Mouse (Mus musculus): Measurements from ENCODE around the gene Klhl32. TPM values are rescaled to one million over a fixed set of nuclear protein-coding genes. Genes with fewer than 3 reads are reported as not detected.

Klhl32 gene
- polyA plus RNA-seq, 1 experiment, result not detected

DNA sequence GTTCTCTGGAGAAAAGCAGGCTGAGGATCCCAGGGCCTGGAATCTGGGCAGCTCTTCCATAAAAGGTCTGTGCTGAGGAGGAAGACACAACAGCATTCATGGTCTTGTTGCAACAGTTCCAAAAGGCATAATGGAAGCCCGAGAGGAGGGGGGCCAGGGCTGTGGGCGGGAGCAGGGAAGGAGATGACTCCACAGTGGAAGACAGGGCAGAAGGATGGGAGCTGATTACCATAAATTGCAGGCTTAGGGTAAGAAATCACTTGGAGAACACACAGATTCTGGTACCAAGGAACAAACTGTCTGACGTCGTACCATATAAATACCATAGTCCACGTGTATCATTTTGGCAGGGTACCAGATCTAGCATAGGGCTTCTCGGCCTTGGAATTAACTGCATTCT lies 51.9 kb downstream of the Klhl32 start:
- H3K4me1 ChIP-seq (ENCODE audit: control insufficient read depth, insufficient read depth, low read length), result peaks cover 13% of the 10 kb centered on the region
- TF ChIP-seq POLR2A (IDR thresholded peaks at IDR 0.05; ENCODE audit: insufficient read depth, low read depth, low read length) (no peak), CTCF (IDR thresholded peaks at IDR 0.05; ENCODE audit: insufficient read depth, low read depth, low read length) (no peak)
- 25% methylated on average over 6 of the region's 6 CpGs for WGBS

DNA sequence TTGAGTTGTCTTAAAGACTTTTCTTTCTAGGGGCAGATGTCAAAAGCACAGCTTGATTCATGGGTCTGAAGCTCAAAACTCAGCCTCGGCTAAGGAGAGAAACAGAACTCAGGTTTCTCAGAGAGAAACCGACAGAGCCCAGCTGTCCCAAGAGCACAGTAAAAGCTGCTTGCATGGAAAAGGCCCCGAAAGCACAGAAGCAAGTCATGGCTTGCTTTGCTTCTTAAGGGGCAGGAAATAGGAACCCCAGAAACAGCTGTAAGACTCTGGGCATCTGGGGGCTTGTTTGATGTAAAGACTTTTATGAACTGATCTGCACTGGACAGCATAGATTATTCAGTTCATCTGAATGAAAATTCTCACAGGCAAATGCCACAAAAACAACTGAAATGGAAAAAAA lies 53.1 kb downstream of the Klhl32 start:
- TF ChIP-seq CTCF (IDR thresholded peaks at IDR 0.05; ENCODE audit: insufficient read depth, low read depth, low read length) (no peak), POLR2A (IDR thresholded peaks at IDR 0.05; ENCODE audit: insufficient read depth, low read depth, low read length) (no peak)
- H3K4me1 ChIP-seq (ENCODE audit: control insufficient read depth, insufficient read depth, low read length), result peaks cover 13% of the 10 kb centered on the region
- H3K27ac ChIP-seq (ENCODE audit: insufficient read depth, low read depth, low read length), result no peak overlapping the region
- H3K4me3 ChIP-seq (ENCODE audit: insufficient read depth, low read depth, low read length), result no peak overlapping the region
- WGBS, result 81% methylated on average over 3 of the region's 3 CpGs

More for the DNA sequence above, 51.9 kb downstream of the Klhl32 start:
- no peak overlapping the region for H3K4me3 ChIP-seq (ENCODE audit: insufficient read depth, low read depth, low read length)
- peak overlapping the region; percentile 68; the same call in 1 of the 2 replicates for H3K27ac ChIP-seq (ENCODE audit: insufficient read depth, low read depth, low read length)

DNA sequence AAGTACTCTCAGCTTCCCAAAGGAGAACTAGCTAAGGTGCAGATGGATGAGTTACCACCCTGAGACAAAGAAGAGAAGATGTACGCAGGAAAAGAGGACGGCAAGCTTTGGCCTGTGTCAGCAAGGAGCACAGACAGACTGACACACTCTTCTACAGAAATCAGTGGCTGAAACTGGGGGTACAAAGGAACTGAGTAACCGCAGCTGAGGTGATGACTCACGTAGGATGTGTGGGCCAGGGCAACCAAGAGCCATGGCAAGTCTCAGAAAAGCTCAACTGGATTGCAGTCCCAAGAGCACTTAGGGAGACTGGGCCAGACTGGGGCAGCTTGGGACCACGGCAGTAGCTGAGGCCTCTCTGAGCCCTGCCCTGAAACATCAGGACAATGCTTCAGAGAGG lies 53.6 kb downstream of the Klhl32 start:
- 75% methylated on average over 5 of the region's 5 CpGs for WGBS
- Histone ChIP-seq H3K4me1 (ENCODE audit: control insufficient read depth, insufficient read depth, low read length) (peaks cover 18% of the 10 kb centered on the region), H3K27ac (ENCODE audit: insufficient read depth, low read depth, low read length) (no peak overlapping the region), H3K4me3 (ENCODE audit: insufficient read depth, low read depth, low read length) (no peak overlapping the region)
- TF ChIP-seq POLR2A (IDR thresholded peaks at IDR 0.05; ENCODE audit: insufficient read depth, low read depth, low read length), result no peak
- no peak for TF ChIP-seq CTCF (IDR thresholded peaks at IDR 0.05; ENCODE audit: insufficient read depth, low read depth, low read length)

DNA sequence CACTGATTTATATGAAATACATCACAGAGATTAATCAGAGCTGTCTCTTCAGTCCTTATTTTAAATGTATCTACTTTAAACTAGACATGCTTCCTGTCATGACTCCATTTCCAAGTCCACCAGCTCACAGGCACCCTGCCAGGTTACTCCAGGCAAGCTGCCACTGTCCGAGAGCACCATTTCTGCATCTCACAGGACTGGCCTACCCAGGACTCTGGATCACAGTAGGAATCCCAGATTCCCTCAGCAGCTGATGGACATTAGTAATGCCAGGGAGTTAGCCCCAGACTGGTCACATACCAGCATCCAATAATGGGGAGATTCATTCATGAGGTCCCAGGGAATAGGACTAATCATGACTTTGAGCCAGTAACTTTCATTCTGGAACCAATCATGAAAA lies 54.7 kb downstream of the Klhl32 start:
- no peak for TF ChIP-seq CTCF (IDR thresholded peaks at IDR 0.05; ENCODE audit: insufficient read depth, low read depth, low read length)
- no peak for TF ChIP-seq POLR2A (IDR thresholded peaks at IDR 0.05; ENCODE audit: insufficient read depth, low read depth, low read length)
- Histone ChIP-seq H3K27ac (ENCODE audit: insufficient read depth, low read depth, low read length) (no peak overlapping the region), H3K4me1 (ENCODE audit: control insufficient read depth, insufficient read depth, low read length) (peaks cover 18% of the 10 kb centered on the region), H3K4me3 (ENCODE audit: insufficient read depth, low read depth, low read length) (no peak overlapping the region)
- WGBS, result 78% methylated on average over 1 of the region's 1 CpGs

DNA sequence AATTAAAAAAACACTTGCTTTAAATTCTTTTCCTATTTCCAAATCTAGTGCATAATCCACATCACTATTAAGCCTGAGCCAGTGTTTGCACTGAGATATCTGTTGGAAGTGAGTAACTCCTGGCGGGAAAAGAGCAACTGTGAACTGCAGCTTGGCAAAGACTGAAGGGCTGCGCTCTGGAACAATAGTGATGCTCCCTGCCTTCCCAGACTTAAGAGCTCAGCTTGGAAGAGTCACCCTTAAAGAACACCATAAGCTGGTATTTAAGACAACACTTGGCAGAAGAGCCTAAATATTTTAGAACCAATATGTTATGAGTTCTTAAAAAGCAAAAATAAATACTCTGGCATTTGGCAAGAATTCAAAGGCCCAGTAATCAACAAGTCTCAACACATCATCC lies 55.7 kb downstream of the Klhl32 start:
- Histone ChIP-seq H3K4me1 (ENCODE audit: control insufficient read depth, insufficient read depth, low read length) (peaks cover 18% of the 10 kb centered on the region), H3K4me3 (ENCODE audit: insufficient read depth, low read depth, low read length) (no peak overlapping the region), H3K27ac (ENCODE audit: insufficient read depth, low read depth, low read length) (no peak overlapping the region)
- TF ChIP-seq CTCF (IDR thresholded peaks at IDR 0.05; ENCODE audit: insufficient read depth, low read depth, low read length) (no peak), POLR2A (IDR thresholded peaks at IDR 0.05; ENCODE audit: insufficient read depth, low read depth, low read length) (no peak)
- 77% methylated on average over 2 of the region's 2 CpGs for WGBS

DNA sequence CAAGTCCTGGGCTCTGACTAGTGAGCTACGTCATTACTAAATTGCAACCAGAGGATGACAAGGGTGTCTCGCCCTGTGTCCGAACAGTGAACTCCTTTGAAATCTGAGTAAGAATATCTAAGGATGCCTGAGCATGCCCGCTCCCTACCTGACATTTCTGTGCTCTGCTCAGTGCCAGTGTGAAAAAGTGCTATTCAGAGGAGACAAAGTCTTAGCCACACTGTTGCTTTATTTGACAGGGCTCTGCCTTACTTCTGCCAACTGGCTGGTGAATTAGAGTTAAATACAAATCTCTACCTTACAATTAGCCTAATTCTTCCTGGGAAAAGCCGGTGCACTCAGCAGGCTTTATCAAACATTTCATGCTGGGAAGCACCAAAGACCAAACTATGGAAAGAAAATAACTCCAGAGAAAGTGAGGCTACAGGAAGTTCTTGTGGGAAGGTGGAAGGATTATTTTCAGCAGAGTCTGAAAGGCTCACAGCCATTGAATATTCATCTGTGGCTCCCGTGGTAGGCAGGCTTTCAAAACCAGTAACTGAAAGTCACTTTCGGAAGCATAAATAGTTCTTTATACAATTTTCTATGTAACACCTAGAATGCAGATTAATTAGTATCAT lies 57.1 kb downstream of the Klhl32 start:
- Histone ChIP-seq H3K27ac (ENCODE audit: insufficient read depth, low read depth, low read length) (no peak overlapping the region), H3K4me3 (ENCODE audit: insufficient read depth, low read depth, low read length) (no peak overlapping the region), H3K4me1 (ENCODE audit: control insufficient read depth, insufficient read depth, low read length) (peaks cover 13% of the 10 kb centered on the region)
- 23% methylated on average over 7 of the region's 7 CpGs for WGBS
- TF ChIP-seq POLR2A (IDR thresholded peaks at IDR 0.05; ENCODE audit: insufficient read depth, low read depth, low read length) (no peak), CTCF (IDR thresholded peaks at IDR 0.05; ENCODE audit: insufficient read depth, low read depth, low read length) (no peak)

DNA sequence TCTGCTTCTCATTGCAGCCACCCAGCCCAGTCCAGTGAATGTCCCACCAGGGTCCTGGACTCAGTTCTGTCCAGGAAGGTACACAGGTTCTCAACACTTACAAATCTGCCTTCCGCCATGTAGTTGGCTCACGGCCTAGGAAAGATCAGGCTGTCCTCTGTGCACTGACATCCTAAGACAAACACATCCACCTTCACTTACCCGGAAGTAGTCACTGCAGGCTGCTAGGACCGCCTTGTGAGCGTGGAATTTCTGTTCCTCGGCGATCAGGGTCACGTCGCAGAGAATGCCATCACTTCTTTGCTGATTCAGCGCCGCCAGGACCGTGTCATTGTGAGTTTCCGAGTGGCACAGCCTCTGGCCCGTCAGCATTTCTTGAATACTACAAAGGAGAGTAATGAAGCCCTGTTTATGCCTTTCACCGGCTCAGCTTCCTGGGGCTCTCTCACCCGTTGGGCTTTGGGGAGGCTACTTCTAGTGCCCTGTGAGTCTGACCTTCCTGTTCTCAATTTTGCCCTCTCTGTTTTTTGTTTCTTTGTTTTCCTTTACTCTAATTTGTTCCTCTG lies 58.4 kb downstream of the Klhl32 start:
- WGBS, result 63% methylated on average over 16 of the region's 16 CpGs
- no peak for TF ChIP-seq CTCF (IDR thresholded peaks at IDR 0.05; ENCODE audit: insufficient read depth, low read depth, low read length)
- TF ChIP-seq POLR2A (IDR thresholded peaks at IDR 0.05; ENCODE audit: insufficient read depth, low read depth, low read length), result no peak
- Histone ChIP-seq H3K4me3 (ENCODE audit: insufficient read depth, low read depth, low read length) (no peak overlapping the region), H3K27ac (ENCODE audit: insufficient read depth, low read depth, low read length) (no peak overlapping the region), H3K4me1 (ENCODE audit: control insufficient read depth, insufficient read depth, low read length) (peaks cover 9% of the 10 kb centered on the region)

DNA sequence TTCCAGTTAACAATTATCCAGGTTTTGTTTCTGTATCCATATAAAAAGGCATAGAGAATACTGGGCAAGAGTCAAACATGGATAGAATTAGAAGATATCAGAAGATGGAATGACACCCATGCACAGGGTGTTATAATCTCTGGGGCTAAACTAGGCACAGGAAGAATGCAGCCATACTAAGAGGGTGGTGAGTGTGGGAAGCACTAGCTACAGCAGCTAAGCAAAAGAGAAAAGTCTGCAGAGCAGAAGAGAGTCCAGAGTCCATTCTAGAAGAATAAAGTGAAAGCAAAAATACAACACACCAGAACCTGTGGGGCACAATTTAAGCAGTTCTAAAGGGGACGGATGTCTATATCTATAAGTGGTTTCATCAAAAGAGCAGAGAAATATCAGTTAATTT lies 61.6 kb downstream of the Klhl32 start:
- 94% methylated on average over 1 of the region's 1 CpGs for WGBS

DNA sequence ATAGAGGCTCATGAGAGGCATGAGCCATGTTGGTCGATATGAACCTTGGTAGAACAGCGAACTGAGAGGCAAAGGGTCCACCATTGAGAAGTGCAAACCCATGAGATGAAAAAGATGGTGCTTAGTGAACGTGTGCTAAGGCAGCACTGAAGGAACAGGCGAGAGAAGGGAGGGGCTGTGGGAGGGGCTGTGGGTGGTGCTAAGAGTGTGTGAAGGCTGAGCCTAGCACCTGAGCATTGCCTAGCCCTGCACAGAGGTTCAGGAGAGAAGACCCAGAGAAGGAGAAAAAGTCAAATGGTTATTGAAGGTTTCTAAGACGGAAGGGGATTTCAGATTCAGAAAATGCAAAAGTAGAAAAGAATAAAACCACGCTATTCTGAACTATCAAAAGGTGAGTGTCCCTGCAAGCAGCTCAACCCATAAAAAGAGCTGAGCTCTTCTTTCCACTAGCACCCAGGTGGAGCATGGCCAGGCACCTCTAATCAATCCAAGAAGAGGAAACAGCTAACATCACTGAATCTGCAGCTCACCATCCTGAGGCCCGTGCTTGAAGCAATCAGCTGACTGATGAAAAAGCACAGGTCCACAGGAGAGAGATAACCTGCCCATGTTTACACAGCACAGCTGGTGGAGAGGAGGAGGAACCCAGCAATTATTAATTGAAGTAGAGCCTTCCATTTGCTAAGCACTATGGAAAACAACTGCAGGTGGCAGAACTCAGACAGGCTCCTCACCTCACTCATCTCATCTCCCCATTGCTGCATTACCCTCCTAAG lies 65.0 kb downstream of the Klhl32 start:
- Histone ChIP-seq H3K4me1 (ENCODE audit: control insufficient read depth, insufficient read depth, low read length) (no peaks in the 10 kb centered on the region), H3K4me3 (ENCODE audit: insufficient read depth, low read depth, low read length) (no peak overlapping the region), H3K27ac (ENCODE audit: insufficient read depth, low read depth, low read length) (no peak overlapping the region)
- WGBS, result 87% methylated on average over 7 of the region's 7 CpGs
- no peak for TF ChIP-seq CTCF (IDR thresholded peaks at IDR 0.05; ENCODE audit: insufficient read depth, low read depth, low read length)

More for the DNA sequence above, 61.6 kb downstream of the Klhl32 start:
- Histone ChIP-seq H3K4me1 (ENCODE audit: control insufficient read depth, insufficient read depth, low read length) (peaks cover 5% of the 10 kb centered on the region; the same call in 1 of the 2 replicates), H3K27ac (ENCODE audit: insufficient read depth, low read depth, low read length) (no peak overlapping the region), H3K4me3 (ENCODE audit: insufficient read depth, low read depth, low read length) (no peak overlapping the region)
- no peak for TF ChIP-seq POLR2A (IDR thresholded peaks at IDR 0.05; ENCODE audit: insufficient read depth, low read depth, low read length)
- no peak for TF ChIP-seq CTCF (IDR thresholded peaks at IDR 0.05; ENCODE audit: insufficient read depth, low read depth, low read length)

Data from olfactory bulb, adult 2 months (tissue).